Mouse (Mus musculus) liver, embryonic 14.5 days (tissue): ENCODE measurements around the gene Rd3l. TPM values are rescaled to one million over a fixed set of nuclear protein-coding genes. Genes with fewer than 3 reads are reported as not detected.

ENCODE experiments used
- ATAC-seq: fragments of 200-750 bp; cut with Nextera tagmentation; 2 replicates; pipeline ENCODE4 v1.8.0; 2017; ENCODE audit warnings: moderate number of reproducible peaks, mild to moderate bottlenecking, moderate library complexity; ENCODE audit not compliant: insufficient read depth
- DNase-seq, 3 experiments: peaks; one replicate each; pipeline ENCODE4 v3.0.0-alpha.2; 2012 to 2013; ENCODE audit warnings: low read depth in 3 of 3, low spot score in 3 of 3
- H3K27ac ChIP-seq: fragments of 300-500 bp; sonication (generic); 2 replicates; pipeline ENCODE4 v1.5.1; 2014; ENCODE audit warnings: moderate library complexity, mild to moderate bottlenecking, control low read depth, inconsistent platforms
- H3K27me3 ChIP-seq: fragments of 300-500 bp; sonication (generic); 2 replicates; pipeline ENCODE4 v1.6.1; 2014; ENCODE audit warnings: mild to moderate bottlenecking, low read length, moderate library complexity; ENCODE audit not compliant: control insufficient read depth, insufficient read depth
- H3K36me3 ChIP-seq: fragments of 300-500 bp; sonication (generic); replicated peaks from 2 replicates; pipeline ENCODE4 v1.6.1; 2014; ENCODE audit warnings: low read depth; ENCODE audit not compliant: control insufficient read depth, insufficient read depth
- H3K4me1 ChIP-seq, 2 experiments: fragments of 200-500 bp in 1 of 2; fragments of 300-500 bp in 1 of 2; sonication (generic) in 1 of 2; replicated peaks; 2 replicates each; pipeline ENCODE4 v1.6.1; 2012 to 2014; ENCODE audit warnings: antibody characterized with exemption in 1 of 2, inconsistent platforms in 1 of 2, low read length in 1 of 2; ENCODE audit not compliant: control insufficient read depth in 2 of 2, insufficient read depth in 2 of 2
- H3K4me2 ChIP-seq: fragments of 300-500 bp; sonication (generic); 2 replicates; pipeline ENCODE4 v1.6.1; 2014; ENCODE audit warnings: low read depth, mild to moderate bottlenecking, control low read depth, moderate library complexity
- H3K4me3 ChIP-seq, 2 experiments: fragments of 200-500 bp in 1 of 2; fragments of 300-500 bp in 1 of 2; sonication (generic) in 1 of 2; 2 replicates each; pipeline ENCODE4 v1.5.1; 2012 to 2014; ENCODE audit warnings: low read depth in 2 of 2, low read length in 2 of 2, mild to moderate bottlenecking in 2 of 2, control low read depth in 1 of 2, inconsistent platforms in 1 of 2, moderate library complexity in 1 of 2; ENCODE audit not compliant: insufficient read depth in 1 of 2
- H3K9ac ChIP-seq: fragments of 300-500 bp; sonication (generic); replicated peaks from 2 replicates; pipeline ENCODE4 v1.6.1; 2014; ENCODE audit warnings: mild to moderate bottlenecking, control low read depth, moderate library complexity
- H3K9me3 ChIP-seq: fragments of 300-500 bp; sonication (generic); 2 replicates; pipeline ENCODE4 v1.6.1; 2016; ENCODE audit warnings: low read length, mixed read lengths; ENCODE audit not compliant: control insufficient read depth
- CTCF ChIP-seq: IDR thresholded peaks from 2 replicates; pipeline ENCODE4 v1.5.1; 2016; ENCODE audit warnings: antibody characterized with exemption, low read depth, control low read depth
- EP300 ChIP-seq: IDR thresholded peaks from 2 replicates; pipeline ENCODE4 v1.6.1; 2016; ENCODE audit warnings: antibody characterized with exemption, low read depth
- WGBS: fragments of 180-500 bp; shearing (Covaris S2); extraction: QIAGEN DNeasy Blood & Tissue Kit; methylation state at CpG from one replicate; pipeline ENCODE4 v1.1.7; 2014; ENCODE audit not compliant: insufficient replicate concordance; 5-methylcytosine and 5-hydroxymethylcytosine counted together
- polyA plus RNA-seq, 2 experiments: library from polyadenylated mRNA; depleted of rRNA in 1 of 2; stranded (reverse) in 1 of 2; unstranded in 1 of 2; fragments of >200 nt; fragmentation: Nextera tagmentation in 1 of 2; extraction: Ambion mirVana in 1 of 2; gene quantifications; 2 replicates each; pipeline versions ENCODE4 v1.2.1 to v1.2.3; 2012 to 2014

Rd3l gene
- polyA plus RNA-seq, 2 experiments: not detected

DNA sequence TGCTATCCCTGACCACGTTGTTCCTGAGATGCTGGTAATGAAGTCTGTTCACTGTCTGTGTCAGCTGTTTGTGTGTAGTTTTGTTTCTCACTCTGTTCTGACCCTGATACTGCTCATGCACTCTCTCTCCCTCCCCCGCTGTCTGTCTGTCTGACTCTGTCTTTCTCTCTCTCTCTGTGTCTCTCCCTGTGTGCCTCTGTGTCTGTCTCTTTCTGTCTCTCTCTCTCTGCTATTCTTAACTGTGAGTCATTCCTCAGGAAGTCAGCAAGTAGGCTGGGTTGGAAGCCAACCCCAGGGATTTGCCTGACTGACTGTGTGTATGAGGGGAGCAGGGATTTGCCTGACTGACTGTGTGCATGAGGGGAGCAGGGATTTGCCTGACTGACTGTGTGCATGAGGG lies 42.2 kb upstream of the Rd3l start:
- no peaks in the 10 kb centered on the region for H3K27me3 ChIP-seq
- H3K4me1 ChIP-seq: no peaks in the 10 kb centered on the region
- peaks cover 2% of the 10 kb centered on the region; the same call in 1 of the 2 replicates for H3K9me3 ChIP-seq
- no peak overlapping the region for H3K4me2 ChIP-seq
- H3K9ac ChIP-seq: no peak overlapping the region
- H3K36me3 ChIP-seq: no peaks in the 10 kb centered on the region
- ATAC-seq (no peak), DNase-seq (no peak)
- H3K4me3 ChIP-seq: no peak overlapping the region
- 63% methylated on average over 2 of the region's 2 CpGs for WGBS
- H3K27ac ChIP-seq: no peak overlapping the region
- TF ChIP-seq EP300 (no peak), CTCF (no peak)

DNA sequence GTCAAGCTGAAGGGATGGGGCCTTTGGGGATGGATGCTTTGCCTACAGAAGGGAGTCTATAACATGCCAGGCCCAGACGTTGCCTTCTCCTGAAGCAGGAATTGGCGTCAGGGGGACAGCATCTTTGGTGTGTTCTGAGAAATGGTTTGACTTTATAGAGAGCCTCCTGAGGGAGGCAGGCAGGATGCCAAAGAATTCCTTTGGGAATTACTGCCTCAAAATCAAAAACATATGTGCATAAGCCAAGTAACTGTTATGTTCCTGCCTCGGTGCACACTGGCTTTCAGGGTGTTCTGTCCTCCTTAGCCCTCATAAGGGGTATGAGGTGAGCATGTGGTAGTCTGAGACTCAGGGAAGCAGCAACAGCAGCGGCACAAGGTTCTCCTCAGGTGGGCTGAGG lies 35.2 kb upstream of the Rd3l start:
- WGBS: 68% methylated on average over 4 of the region's 4 CpGs
- TF ChIP-seq EP300 (no peak), CTCF (no peak)
- peaks cover 2% of the 10 kb centered on the region; the same call in 1 of the 2 replicates for H3K9me3 ChIP-seq
- H3K4me1 ChIP-seq: no peaks in the 10 kb centered on the region
- H3K4me2 ChIP-seq: no peak overlapping the region
- no peak for DNase-seq
- H3K27me3 ChIP-seq: no peaks in the 10 kb centered on the region
- no peaks in the 10 kb centered on the region for H3K36me3 ChIP-seq
- no peak for ATAC-seq
- no peak overlapping the region for H3K4me3 ChIP-seq
- H3K9ac ChIP-seq: no peak overlapping the region
- no peak overlapping the region for H3K27ac ChIP-seq

DNA sequence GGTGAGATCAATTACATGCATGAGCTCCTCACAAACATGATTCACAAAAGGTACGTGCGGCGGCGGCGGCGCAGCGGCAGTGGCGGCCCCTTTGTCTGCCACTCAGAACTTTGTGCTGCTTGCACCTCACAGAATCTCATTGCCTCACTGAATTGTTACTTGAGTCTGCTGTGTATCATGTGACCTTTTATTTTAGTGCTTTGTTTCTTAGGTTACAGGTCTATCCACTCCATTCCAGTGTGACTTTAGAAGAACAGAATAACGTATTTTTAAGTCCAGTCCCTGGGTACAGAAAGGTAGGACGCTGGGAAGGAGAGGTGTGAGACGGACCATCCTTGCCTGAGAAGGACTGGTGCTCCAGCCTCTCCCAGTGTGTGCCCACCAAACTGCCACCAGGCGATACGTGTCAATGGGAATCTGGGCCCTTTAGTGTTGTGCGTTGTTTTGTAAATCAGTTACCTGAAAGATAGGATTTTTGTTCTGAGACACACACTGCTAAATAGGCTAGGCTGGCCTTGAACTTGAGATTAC lies 32.2 kb upstream of the Rd3l start:
- no peak for DNase-seq

DNA sequence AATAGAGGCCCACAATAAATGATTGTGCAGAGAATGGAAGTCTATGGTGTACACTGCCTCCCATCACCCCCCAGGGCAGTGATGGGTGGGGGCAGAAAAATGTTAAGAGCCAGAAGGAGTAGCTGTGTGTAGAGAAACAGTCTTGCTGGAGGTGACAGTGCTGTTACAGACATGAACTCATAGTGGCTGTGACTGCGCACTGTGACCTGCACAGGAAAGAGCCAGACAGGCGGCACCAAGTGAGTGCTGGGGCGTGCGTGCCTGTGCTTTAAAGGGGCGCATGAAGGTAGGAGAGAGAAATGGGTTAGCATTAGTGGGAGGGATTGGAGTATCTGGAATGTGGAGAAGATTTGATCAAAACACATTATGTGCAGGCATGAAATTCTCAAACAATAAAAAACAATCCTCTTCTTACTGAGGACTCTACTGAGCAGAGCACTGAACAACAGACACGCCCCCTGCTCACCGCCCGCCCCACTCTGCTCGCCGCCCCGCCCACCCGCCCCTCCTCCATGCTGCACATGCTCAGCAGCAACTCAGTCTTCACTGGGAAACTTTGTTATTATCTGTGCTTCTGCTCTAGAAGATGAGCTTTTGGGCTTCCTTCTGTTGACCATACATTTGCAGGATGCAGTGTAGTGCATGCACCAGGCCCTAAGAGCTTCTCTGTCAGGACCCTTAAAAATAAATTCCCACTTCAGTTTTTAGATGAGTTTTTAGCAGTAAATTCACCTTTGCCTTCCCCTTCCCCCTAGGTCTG lies 31.6 kb upstream of the Rd3l start:
- Histone ChIP-seq H3K9me3 (no peaks in the 10 kb centered on the region), H3K9ac (no peak overlapping the region), H3K4me3 (no peak overlapping the region), H3K4me2 (no peak overlapping the region), H3K27ac (no peak overlapping the region), H3K36me3 (no peaks in the 10 kb centered on the region), H3K4me1 (no peaks in the 10 kb centered on the region), H3K27me3 (no peaks in the 10 kb centered on the region)
- DNase-seq (no peak), ATAC-seq (no peak)
- 52% methylated on average over 12 of the region's 12 CpGs for WGBS
- no peak for TF ChIP-seq CTCF

More for the DNA sequence above, 32.2 kb upstream of the Rd3l start:
- H3K36me3 ChIP-seq: no peaks in the 10 kb centered on the region
- ATAC-seq: no peak
- TF ChIP-seq EP300 (no peak), CTCF (no peak)
- H3K4me1 ChIP-seq: no peaks in the 10 kb centered on the region
- no peak overlapping the region for H3K9ac ChIP-seq
- no peaks in the 10 kb centered on the region for H3K9me3 ChIP-seq
- H3K27me3 ChIP-seq: no peaks in the 10 kb centered on the region
- H3K27ac ChIP-seq: no peak overlapping the region
- H3K4me2 ChIP-seq: no peak overlapping the region
- 64% methylated on average over 14 of the region's 14 CpGs for WGBS
- H3K4me3 ChIP-seq: no peak overlapping the region

DNA sequence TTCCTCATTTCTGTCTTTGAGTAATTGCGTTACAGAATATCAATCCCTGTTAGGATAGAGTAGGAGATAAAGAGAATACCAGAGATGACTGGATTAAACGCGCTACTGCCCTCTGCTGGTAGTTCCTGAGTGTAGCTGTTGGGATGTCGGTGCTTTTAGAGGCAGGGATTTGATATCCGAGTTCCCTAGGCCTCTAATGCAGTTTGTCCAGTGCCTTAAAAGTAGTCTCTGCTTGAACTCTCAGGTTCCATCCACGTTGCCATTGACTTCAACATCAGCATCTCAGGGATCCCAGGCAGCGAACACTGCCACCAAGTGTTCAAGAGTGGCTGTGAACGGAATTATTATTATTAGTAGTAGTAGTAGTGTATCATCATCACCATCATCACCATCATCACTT lies 20.1 kb upstream of the Rd3l start:
- Histone ChIP-seq H3K36me3 (no peaks in the 10 kb centered on the region), H3K4me2 (no peak overlapping the region), H3K9ac (no peak overlapping the region), H3K27ac (no peak overlapping the region), H3K9me3 (no peaks in the 10 kb centered on the region), H3K4me1 (no peaks in the 10 kb centered on the region), H3K4me3 (no peak overlapping the region), H3K27me3 (no peaks in the 10 kb centered on the region)
- DNase-seq (peak; percentile 17 to 43 (median 42)), ATAC-seq (no peak)
- TF ChIP-seq EP300: no peak
- peak; percentile 78 for TF ChIP-seq CTCF
- 17% methylated on average over 8 of the region's 8 CpGs for WGBS
